8 mouse cellular contexts compared by ENCODE assay signal in genomic region chr19:6336920-6337319, GRCm38 (mm10). TPM values are rescaled to one million over a fixed set of nuclear protein-coding genes. Genes with fewer than 3 reads are reported as not detected.
DNase-seq lines count a peak whose midpoint lies in the region; ATAC-seq lines count a peak whose summit lies in the region.

No protein-coding gene starts in this region.

- no peak for ATAC-seq in heart, embryonic 16.5 days (replicated peaks; ENCODE audit: extremely low read depth, insufficient read depth, low FRiP score)
- ATAC-seq in embryonic facial prominence, embryonic 12.5 days (ENCODE audit: insufficient number of reproducible peaks, insufficient read depth, low FRiP score, low TSS enrichment), result no peak
- ATAC-seq in hindbrain, embryonic 13.5 days (ENCODE audit: low FRiP score), result no peak
- ATAC-seq in midbrain, embryonic 12.5 days (ENCODE audit: low FRiP score, low read depth), result no peak
- ATAC-seq in activated CD4-positive, CD25-positive, alpha-beta regulatory T cell, adult 4 months, result no peak

- peak overlapping the region; percentile 73; the same call in 1 of the 2 replicates for H3K4me3 ChIP-seq in heart, embryonic 16.5 days (ENCODE audit: low read length)
- H3K4me3 ChIP-seq in embryonic facial prominence, embryonic 12.5 days, result peak overlapping the region; percentile 75; the same call in 1 of the 2 replicates
- H3K4me3 ChIP-seq in hindbrain, embryonic 13.5 days, result peak overlapping the region; percentile 90
- peak overlapping the region; percentile 89 for H3K4me3 ChIP-seq in midbrain, embryonic 12.5 days

- 95% methylated on average over 10 of the region's 10 CpGs for WGBS in heart, embryonic 16.5 days
- WGBS in embryonic facial prominence, embryonic 12.5 days, result 92% methylated on average over 10 of the region's 10 CpGs
- 95% methylated on average over 10 of the region's 10 CpGs for WGBS in hindbrain, embryonic 13.5 days
- WGBS in midbrain, embryonic 12.5 days, result 95% methylated on average over 10 of the region's 10 CpGs

- H3K27ac ChIP-seq in heart, embryonic 16.5 days (ENCODE audit: low read length), result no peak overlapping the region
- H3K27ac ChIP-seq in embryonic facial prominence, embryonic 12.5 days, result no peak overlapping the region
- H3K27ac ChIP-seq in hindbrain, embryonic 13.5 days, result no peak overlapping the region
- no peak overlapping the region for H3K27ac ChIP-seq in midbrain, embryonic 12.5 days (replicated peaks)

- intact Hi-C loops in heart, postnatal 10 days (cut with DNase I), result no loop called here

- peaks cover 32% of the 10 kb centered on the region for H3K4me1 ChIP-seq in heart, embryonic 16.5 days (ENCODE audit: control insufficient read depth, insufficient read depth, low read length)
- peaks cover 26% of the 10 kb centered on the region for H3K4me1 ChIP-seq in embryonic facial prominence, embryonic 12.5 days
- peaks cover 48% of the 10 kb centered on the region for H3K4me1 ChIP-seq in hindbrain, embryonic 13.5 days (replicated peaks)
- peaks cover 42% of the 10 kb centered on the region for H3K4me1 ChIP-seq in midbrain, embryonic 12.5 days

- no peak for DNase-seq in heart, postnatal 10 days
- no peak for DNase-seq in adrenal gland, postnatal 36 days
- DNase-seq in spleen, adult 12 weeks (ENCODE audit: low spot score), result no peak

- peaks cover 23% of the 10 kb centered on the region for H3K36me3 ChIP-seq in heart, embryonic 16.5 days (ENCODE audit: control insufficient read depth, insufficient read depth)
- peaks cover 35% of the 10 kb centered on the region for H3K36me3 ChIP-seq in embryonic facial prominence, embryonic 12.5 days
- H3K36me3 ChIP-seq in hindbrain, embryonic 13.5 days, result peaks cover 40% of the 10 kb centered on the region
- H3K36me3 ChIP-seq in midbrain, embryonic 12.5 days, result peaks cover 38% of the 10 kb centered on the region

- H3K4me2 ChIP-seq in heart, embryonic 16.5 days (ENCODE audit: low read depth, low read length), result no peak overlapping the region
- H3K4me2 ChIP-seq in embryonic facial prominence, embryonic 12.5 days (replicated peaks), result peak overlapping the region; percentile 94
- H3K4me2 ChIP-seq in hindbrain, embryonic 13.5 days, result peak overlapping the region; percentile 97
- peak overlapping the region; percentile 98 for H3K4me2 ChIP-seq in midbrain, embryonic 12.5 days (replicated peaks)

- H3K9me3 ChIP-seq in heart, embryonic 16.5 days (replicated peaks; ENCODE audit: control insufficient read depth, low read length), result no peaks in the 10 kb centered on the region
- no peaks in the 10 kb centered on the region for H3K9me3 ChIP-seq in embryonic facial prominence, embryonic 12.5 days
- H3K9me3 ChIP-seq in hindbrain, embryonic 13.5 days, result no peaks in the 10 kb centered on the region
- H3K9me3 ChIP-seq in midbrain, embryonic 12.5 days, result no peaks in the 10 kb centered on the region

- H3K27me3 ChIP-seq in heart, embryonic 16.5 days (ENCODE audit: control insufficient read depth, insufficient read depth, low read length), result no peaks in the 10 kb centered on the region
- H3K27me3 ChIP-seq in embryonic facial prominence, embryonic 12.5 days, result no peaks in the 10 kb centered on the region
- H3K27me3 ChIP-seq in hindbrain, embryonic 13.5 days, result peaks cover 13% of the 10 kb centered on the region; the same call in 1 of the 2 replicates
- H3K27me3 ChIP-seq in midbrain, embryonic 12.5 days, result no peaks in the 10 kb centered on the region; the same call in 1 of the 2 replicates

- peak overlapping the region; percentile 86 for H3K9ac ChIP-seq in heart, embryonic 16.5 days (ENCODE audit: low read length)
- H3K9ac ChIP-seq in embryonic facial prominence, embryonic 12.5 days, result no peak overlapping the region
- peak overlapping the region; percentile 94 for H3K9ac ChIP-seq in hindbrain, embryonic 13.5 days
- peak overlapping the region; percentile 90 for H3K9ac ChIP-seq in midbrain, embryonic 12.5 days (replicated peaks)

RNA-seq across cellular contexts. Expression of gene Men1, which starts 2.1 kb away (rescaled TPM):
- polyA plus RNA-seq in heart, embryonic 16.5 days (2015; fragmentation: Nextera tagmentation; extraction: Ambion mirVana), result 45.8 and 47.8 TPM in 2 replicates
- total RNA-seq in heart, postnatal 10 days (2021), result 10 to 100 TPM; 18.6 to 21.8 TPM
- 107 and 111 TPM in 2 replicates for polyA plus RNA-seq in embryonic facial prominence, embryonic 12.5 days (2016; fragmentation: Nextera tagmentation; extraction: Ambion mirVana)
- polyA plus RNA-seq in hindbrain, embryonic 13.5 days (2015; fragmentation: Nextera tagmentation; extraction: Ambion mirVana), result 71.7 and 73.8 TPM in 2 replicates
- polyA plus RNA-seq in midbrain, embryonic 12.5 days (2016; fragmentation: Nextera tagmentation; extraction: Ambion mirVana), result 99.0 and 103 TPM in 2 replicates
- 10 to 100 TPM; 48.7 to 56.3 TPM for total RNA-seq in adrenal gland, postnatal 36 days (2021)
- 10 to 100 TPM; 13.9 to 19.1 TPM for polyA plus RNA-seq in activated CD4-positive, CD25-positive, alpha-beta regulatory T cell, adult 4 months (2017; shearing (Covaris generic))

RNA-seq across cellular contexts. Expression of gene Map4k2, which starts 4.0 kb away (rescaled TPM):
- 17.2 and 18.5 TPM in 2 replicates for polyA plus RNA-seq in heart, embryonic 16.5 days (2015; fragmentation: Nextera tagmentation; extraction: Ambion mirVana)
- total RNA-seq in heart, postnatal 10 days (2021), result 10 to 100 TPM; 52.3 to 52.4 TPM
- 15.6 and 16.8 TPM in 2 replicates for polyA plus RNA-seq in embryonic facial prominence, embryonic 12.5 days (2016; fragmentation: Nextera tagmentation; extraction: Ambion mirVana)
- 17.5 and 17.6 TPM in 2 replicates for polyA plus RNA-seq in hindbrain, embryonic 13.5 days (2015; fragmentation: Nextera tagmentation; extraction: Ambion mirVana)
- 14.6 and 14.7 TPM in 2 replicates for polyA plus RNA-seq in midbrain, embryonic 12.5 days (2016; fragmentation: Nextera tagmentation; extraction: Ambion mirVana)
- 10 to 100 TPM; 29.9 to 32.2 TPM for total RNA-seq in adrenal gland, postnatal 36 days (2021)
- polyA plus RNA-seq in activated CD4-positive, CD25-positive, alpha-beta regulatory T cell, adult 4 months (2017; shearing (Covaris generic)), result 100 to 1,000 TPM in 1 of 2 experiments, 10 to 100 TPM in 1; 82.0 to 116 TPM

RNA-seq across cellular contexts. Expression of gene Sf1, which starts 26.6 kb away (rescaled TPM):
- polyA plus RNA-seq in heart, embryonic 16.5 days (2015; fragmentation: Nextera tagmentation; extraction: Ambion mirVana), result 80.2 and 86.7 TPM in 2 replicates
- total RNA-seq in heart, postnatal 10 days (2021), result 100 to 1,000 TPM; 118 to 143 TPM
- 158 and 159 TPM in 2 replicates for polyA plus RNA-seq in embryonic facial prominence, embryonic 12.5 days (2016; fragmentation: Nextera tagmentation; extraction: Ambion mirVana)
- polyA plus RNA-seq in hindbrain, embryonic 13.5 days (2015; fragmentation: Nextera tagmentation; extraction: Ambion mirVana), result 103 and 107 TPM in 2 replicates
- polyA plus RNA-seq in midbrain, embryonic 12.5 days (2016; fragmentation: Nextera tagmentation; extraction: Ambion mirVana), result 193 and 205 TPM in 2 replicates
- total RNA-seq in adrenal gland, postnatal 36 days (2021), result 100 to 1,000 TPM; 169 to 224 TPM
- 10 to 100 TPM; 47.6 to 48.6 TPM for polyA plus RNA-seq in activated CD4-positive, CD25-positive, alpha-beta regulatory T cell, adult 4 months (2017; shearing (Covaris generic))

RNA-seq across cellular contexts. Expression of gene Cdc42bpg, which starts 30.7 kb away (rescaled TPM):
- 0.64 and 0.67 TPM in 2 replicates for polyA plus RNA-seq in heart, embryonic 16.5 days (2015; fragmentation: Nextera tagmentation; extraction: Ambion mirVana)
- 1 to 10 TPM; 9.6 to 9.9 TPM for total RNA-seq in heart, postnatal 10 days (2021)
- polyA plus RNA-seq in embryonic facial prominence, embryonic 12.5 days (2016; fragmentation: Nextera tagmentation; extraction: Ambion mirVana), result 0.65 and 0.95 TPM in 2 replicates
- 0.42 and 0.48 TPM in 2 replicates for polyA plus RNA-seq in hindbrain, embryonic 13.5 days (2015; fragmentation: Nextera tagmentation; extraction: Ambion mirVana)
- 0.29 and 0.37 TPM in 2 replicates for polyA plus RNA-seq in midbrain, embryonic 12.5 days (2016; fragmentation: Nextera tagmentation; extraction: Ambion mirVana)
- total RNA-seq in adrenal gland, postnatal 36 days (2021), result 10 to 100 TPM; 22.6 to 23.5 TPM
- polyA plus RNA-seq in activated CD4-positive, CD25-positive, alpha-beta regulatory T cell, adult 4 months (2017; shearing (Covaris generic)), result under 1 TPM; 0.11 to 0.17 TPM

RNA-seq across cellular contexts. Expression of gene Pygm, which starts 47.3 kb away (rescaled TPM):
- polyA plus RNA-seq in heart, embryonic 16.5 days (2015; fragmentation: Nextera tagmentation; extraction: Ambion mirVana), result 362 and 381 TPM in 2 replicates
- total RNA-seq in heart, postnatal 10 days (2021), result 100 to 1,000 TPM; 622 to 693 TPM
- polyA plus RNA-seq in embryonic facial prominence, embryonic 12.5 days (2016; fragmentation: Nextera tagmentation; extraction: Ambion mirVana), result 3.5 and 6.0 TPM in 2 replicates
- 4.9 and 5.7 TPM in 2 replicates for polyA plus RNA-seq in hindbrain, embryonic 13.5 days (2015; fragmentation: Nextera tagmentation; extraction: Ambion mirVana)
- polyA plus RNA-seq in midbrain, embryonic 12.5 days (2016; fragmentation: Nextera tagmentation; extraction: Ambion mirVana), result 2.3 and 2.7 TPM in 2 replicates
- 100 to 1,000 TPM in 1 of 2 experiments, 10 to 100 TPM in 1; 75.6 to 124 TPM for total RNA-seq in adrenal gland, postnatal 36 days (2021)
- 1 to 10 TPM; 3.7 to 8.0 TPM for polyA plus RNA-seq in activated CD4-positive, CD25-positive, alpha-beta regulatory T cell, adult 4 months (2017; shearing (Covaris generic))
